Mouse (Mus musculus): Measurements from ENCODE around the gene Pcf11.
A peak's percentile ranks its signal among the peaks of the same experiment; 100 is the strongest.

Pcf11 gene

DNA sequence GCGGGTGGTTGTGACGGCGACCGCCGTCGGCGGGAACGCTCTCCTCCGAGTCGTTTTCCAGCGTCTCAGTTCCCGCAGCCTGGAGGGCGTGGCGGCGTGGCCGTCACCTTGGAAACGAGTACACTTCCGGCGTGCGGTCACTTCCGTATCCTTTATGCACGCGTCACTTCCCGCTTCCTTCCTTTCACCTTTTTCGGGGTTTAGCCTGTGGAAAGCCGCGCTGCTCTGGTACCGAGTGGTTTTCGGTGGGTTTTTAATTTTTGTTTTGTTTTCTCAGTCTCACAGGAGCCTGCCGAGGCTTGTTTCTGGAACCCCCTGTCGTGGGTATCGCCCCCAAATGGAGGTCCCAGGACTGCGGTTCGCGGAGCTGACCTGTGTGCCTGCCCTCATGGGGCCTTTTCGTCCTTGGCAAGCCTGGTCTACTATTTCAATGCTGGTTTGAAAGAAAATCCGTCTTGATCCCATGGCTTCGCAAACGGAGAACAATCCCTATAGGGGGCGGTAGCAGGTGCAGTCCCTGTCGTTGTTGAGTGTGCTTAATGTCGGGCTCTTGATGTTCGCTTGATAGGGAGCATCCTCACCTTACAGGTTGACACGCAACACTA lies 32.6 kb downstream of the Pcf11 start, which contains the start of gene Ankrd42:
TSS of gene Ankrd42 (minus strand) at position 122 of the 605 bp plus-strand sequence.
- DNase-seq: peak; percentile 97

- peak; percentile 6 for DNase-seq
Measured at GRCm38 (mm10) chr7:92636295-92637011, 33.3 kb downstream of the Pcf11 start.

DNA sequence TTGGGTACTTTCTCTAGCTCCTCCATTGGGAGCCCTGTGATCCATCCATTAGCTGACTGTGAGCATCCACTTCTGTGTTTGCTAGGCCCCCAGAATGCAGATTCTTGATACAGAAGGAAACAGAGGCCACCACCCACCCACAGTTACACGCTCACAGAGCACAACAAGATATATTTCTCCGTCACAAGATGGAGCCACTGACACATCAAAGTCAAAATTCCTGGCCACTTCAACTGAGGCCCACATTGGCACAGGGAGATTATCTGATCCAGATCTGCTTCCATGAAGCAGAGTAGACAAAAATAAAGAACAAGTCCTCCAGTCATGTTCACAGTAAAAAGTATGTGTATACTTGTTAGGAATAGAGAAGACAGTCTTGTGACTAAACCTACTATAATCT lies 39.6 kb downstream of the Pcf11 start:
- peak; percentile 49 for DNase-seq

DNA sequence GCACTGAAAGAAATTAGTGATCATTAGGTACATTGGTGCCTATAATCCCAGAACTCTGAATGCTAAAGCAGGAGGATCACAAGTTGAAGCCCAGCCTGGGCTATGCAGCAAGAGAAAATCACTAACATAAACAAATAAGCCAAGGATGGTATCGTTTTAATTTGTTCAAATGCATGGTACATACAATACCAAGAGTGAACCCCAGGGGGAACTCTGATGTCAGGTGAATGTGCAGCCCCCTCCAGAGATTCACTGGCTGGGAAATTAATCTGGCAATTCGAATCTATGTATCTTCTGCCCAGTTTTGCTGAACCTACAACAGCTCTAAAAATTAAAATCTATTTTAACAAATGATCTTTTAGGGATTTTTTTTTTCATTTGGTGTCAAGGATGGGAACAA lies 45.2 kb downstream of the Pcf11 start:
- DNase-seq: peak; percentile 9

GRCm38 (mm10) chr7:92610830-92611229 lies 58.9 kb downstream of the Pcf11 start:
- no peak for DNase-seq

DNA sequence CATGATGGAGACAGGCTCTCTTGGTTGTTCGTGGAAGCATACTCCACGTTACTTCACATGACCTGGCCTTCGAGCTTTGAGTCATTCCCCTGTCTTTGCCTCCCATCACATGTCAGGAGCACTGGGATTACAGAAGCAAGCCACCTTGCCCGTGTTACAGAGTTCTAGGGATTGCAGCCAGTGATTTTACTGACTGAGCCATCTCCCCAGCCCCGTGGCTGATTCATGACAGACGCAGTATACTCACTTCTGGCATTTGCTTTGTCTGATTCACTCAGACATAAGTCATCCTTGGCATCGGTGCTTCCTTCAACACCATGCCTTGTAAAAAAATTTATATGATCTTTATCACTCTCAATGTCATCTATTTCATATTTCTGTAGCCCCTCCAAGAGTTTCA lies 64.8 kb downstream of the Pcf11 start:
- DNase-seq: no peak
